Mouse (Mus musculus): Measurements from ENCODE around the gene Slc25a21.

The Slc25a21 gene

GRCm38 (mm10) chr12:56688920-56689319 is 508.4 kb downstream of the Slc25a21 start:
- DNase-seq: no peak

DNA sequence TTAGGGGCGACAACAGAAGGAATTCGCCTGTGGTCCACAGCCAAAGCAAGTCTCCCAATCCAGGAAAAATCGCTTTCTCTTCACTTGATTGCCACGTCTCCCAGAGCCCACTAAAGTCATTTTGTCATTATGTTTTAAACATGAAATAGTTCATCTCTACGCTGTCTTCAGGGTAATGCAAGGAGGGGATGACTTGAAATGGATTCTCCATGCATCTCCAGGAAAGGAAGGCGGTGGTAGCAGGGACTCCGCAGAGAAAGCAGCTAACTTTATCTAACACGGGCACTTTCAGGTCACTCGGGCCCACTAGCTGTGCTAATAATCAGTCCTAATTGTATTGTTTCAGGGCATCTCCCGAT is 508.8 kb downstream of the Slc25a21 start:
- DNase-seq: no peak

DNA sequence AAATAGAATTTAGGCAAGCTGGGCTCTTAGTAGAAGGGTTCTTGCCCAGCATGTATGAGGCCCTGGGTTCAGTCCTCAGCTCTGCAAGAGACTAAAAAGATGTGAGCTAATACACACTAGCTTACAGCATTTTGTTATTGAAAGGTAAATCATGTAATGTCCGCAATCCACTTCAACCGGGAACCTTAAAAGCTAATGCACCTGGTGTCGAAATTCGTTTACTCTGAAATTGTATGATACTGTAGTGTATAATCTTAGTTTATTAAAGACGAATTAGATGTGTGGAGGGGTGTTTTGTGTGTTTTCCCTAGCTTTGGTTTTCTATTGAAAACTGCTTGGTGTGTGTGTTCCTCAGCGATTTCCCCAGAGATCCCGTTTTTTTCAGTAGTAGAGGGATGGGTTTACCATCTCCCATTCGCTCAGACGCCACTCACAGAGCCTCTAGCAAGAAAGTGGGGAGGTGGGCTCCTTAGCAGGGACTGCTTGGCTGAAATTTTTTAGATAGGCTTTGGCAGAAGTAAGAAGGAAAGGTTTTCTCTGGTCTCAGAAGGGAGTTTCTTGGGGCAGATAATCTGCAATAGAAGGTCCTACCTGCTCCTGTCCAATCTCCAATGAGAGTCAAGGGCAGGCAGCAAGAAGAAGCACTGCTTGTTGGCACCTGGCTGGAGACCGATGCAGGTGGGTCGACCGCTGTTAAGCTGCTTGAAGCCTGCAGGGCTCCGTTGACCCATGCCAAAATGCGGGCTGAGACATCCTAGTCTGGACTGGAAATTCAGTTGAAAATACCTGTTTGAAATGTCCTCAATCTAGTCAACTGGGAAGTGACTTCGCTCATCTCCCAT is 509.4 kb downstream of the Slc25a21 start:
- no peak for DNase-seq

DNA sequence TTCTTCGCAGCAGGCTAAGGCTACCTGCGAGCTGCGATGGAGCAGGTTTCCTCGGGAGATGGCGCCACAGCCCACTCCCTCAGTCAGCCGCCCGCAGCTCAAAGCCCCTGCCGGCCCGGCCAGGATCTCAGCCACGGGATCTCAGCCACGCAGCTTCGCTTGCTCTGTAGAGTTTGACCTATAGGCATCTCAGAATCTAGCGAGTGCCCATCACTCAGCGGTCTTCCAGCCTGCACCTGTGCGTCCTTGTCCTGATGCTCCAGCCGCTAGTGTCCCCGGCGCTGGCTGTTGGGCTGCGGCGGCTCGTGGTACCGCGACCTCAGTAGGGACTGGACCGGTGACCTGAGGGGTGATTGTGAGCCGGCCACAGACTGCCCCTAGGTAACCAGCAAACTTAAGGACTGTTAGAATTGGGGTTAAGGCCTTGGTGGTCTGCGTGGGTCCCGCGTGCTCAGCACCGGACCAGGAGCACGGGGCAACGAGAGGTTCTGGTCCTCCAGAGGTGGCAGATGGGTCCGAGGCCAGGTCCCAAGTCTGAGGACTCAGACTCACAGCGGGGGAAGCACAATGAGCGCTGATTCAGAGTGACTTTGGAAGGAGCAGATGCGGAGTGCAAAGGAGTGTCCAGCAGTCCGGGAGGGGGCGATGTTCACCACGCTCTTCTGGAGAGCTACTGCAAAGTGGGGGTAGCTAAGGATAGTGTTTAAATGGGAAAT is 516.0 kb downstream of the Slc25a21 start:
- no peak for DNase-seq

DNA sequence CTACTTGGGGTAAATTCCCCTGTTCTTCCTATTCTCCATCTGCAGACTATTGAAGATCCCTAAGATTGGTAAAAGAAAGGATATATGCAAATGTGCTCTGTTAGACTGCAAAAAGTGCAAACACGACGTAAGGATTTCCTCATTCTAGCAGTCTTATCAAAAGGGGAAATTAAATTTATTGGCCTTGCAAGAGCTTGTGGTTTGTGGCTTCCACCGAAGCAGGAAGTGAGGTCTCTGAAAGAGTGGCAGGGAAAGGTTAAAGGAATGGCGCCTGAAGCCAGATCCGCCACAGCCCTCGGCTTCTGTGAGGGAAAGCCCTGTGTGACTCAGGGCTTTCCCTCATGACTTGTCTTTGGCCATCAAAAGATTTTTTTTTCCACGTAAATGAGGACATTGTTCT is 519.7 kb downstream of the Slc25a21 start:
- DNase-seq: no peak

GRCm38 (mm10) chr12:56674726-56675125 is 522.5 kb downstream of the Slc25a21 start:
- DNase-seq: no peak

- no peak for DNase-seq
These were observed 526.5 kb downstream of the Slc25a21 start for GRCm38 (mm10) chr12:56670795-56671194.

GRCm38 (mm10) chr12:56669451-56670122 is 527.7 kb downstream of the Slc25a21 start:
- DNase-seq: no peak

All from right cerebral cortex, adult 18-20 months (tissue).